Mouse (Mus musculus): Measurements from ENCODE around the gene Ager. TPM values are rescaled to one million over a fixed set of nuclear protein-coding genes. Genes with fewer than 3 reads are reported as not detected.

Gene Ager
- total RNA-seq, 2 experiments from 2014 or later = 0.82 to 0.99 TPM

Other genes with a start within 250 kb of the Ager start
- gene Btnl2, start 243.0 kb upstream of the Ager start, total RNA-seq (2021) = under 1 TPM; 0.23 to 0.30 TPM
- not detected for gene Btnl1, start 220.7 kb upstream of the Ager start, total RNA-seq (2021)
- gene BC051142, start 199.0 kb upstream of the Ager start, total RNA-seq (2021) = 1 to 10 TPM; 1.2 to 1.8 TPM
- gene Btnl4, start 120.5 kb upstream of the Ager start, total RNA-seq (2021) = not detected
- not detected for gene Btnl6, start 80.5 kb upstream of the Ager start, total RNA-seq (2021)
- gene Notch4, start 33.6 kb upstream of the Ager start, total RNA-seq (2021) = 10 to 100 TPM; 20.1 to 37.0 TPM
- gene Gpsm3, start 8.1 kb upstream of the Ager start, total RNA-seq (2021) = 1 to 10 TPM; 5.2 to 6.2 TPM
- gene Pbx2, start 6.6 kb upstream of the Ager start, total RNA-seq (2021) = 10 to 100 TPM; 34.7 to 41.4 TPM
- 10 to 100 TPM; 67.7 to 86.5 TPM for gene Rnf5, start 5.8 kb downstream of the Ager start, total RNA-seq (2021)
- gene Agpat1, start 6.4 kb downstream of the Ager start, total RNA-seq (2021) = 100 to 1,000 TPM in 1 of 2 experiments, 10 to 100 TPM in 1; 99.4 to 109 TPM
- gene Egfl8, start 18.1 kb downstream of the Ager start, total RNA-seq (2021) = 1 to 10 TPM; 2.9 to 4.6 TPM
- 10 to 100 TPM; 57.8 to 70.0 TPM for gene Ppt2, start 30.6 kb downstream of the Ager start, total RNA-seq (2021)
- gene Prrt1, start 31.7 kb downstream of the Ager start, total RNA-seq (2021) = 10 to 100 TPM in 1 of 2 experiments, 1 to 10 TPM in 1; 5.0 to 14.3 TPM
- 10 to 100 TPM; 12.7 to 15.8 TPM for gene Fkbpl, start 46.9 kb downstream of the Ager start, total RNA-seq (2021)
- gene Atf6b, start 49.3 kb downstream of the Ager start, total RNA-seq (2021) = 10 to 100 TPM; 45.7 to 58.8 TPM
- gene Tnxb, start 72.7 kb downstream of the Ager start, total RNA-seq (2021) = 10 to 100 TPM; 26.9 to 34.3 TPM
- gene C4b, start 146.0 kb downstream of the Ager start, total RNA-seq (2021) = 100 to 1,000 TPM; 140 to 152 TPM
- gene Cyp21a1, start 206.7 kb downstream of the Ager start, total RNA-seq (2021) = 1,000 to 10,000 TPM; 6,006 to 9,312 TPM
- 10 to 100 TPM; 35.8 to 57.5 TPM for gene Stk19, start 239.1 kb downstream of the Ager start, total RNA-seq (2021)
- gene Dxo, start 239.2 kb downstream of the Ager start, total RNA-seq (2021) = 10 to 100 TPM; 66.9 to 67.3 TPM

Measured in adrenal gland, postnatal 36 days (tissue).